Mouse (Mus musculus) heart, adult 2 months (tissue): ENCODE measurements at regions not wholly inside any gene's neighbourhood (a gene's known extent, or its start where the extent isn't known, plus 50 kb on each side); places are given as distances from the start of the nearest gene placed in this dataset.

Experiments used
- DNase-seq, 2 experiments: peaks; one replicate each; pipeline ENCODE4 v3.0.0; 2021
- H3K27ac ChIP-seq: fragments of 200-600 bp; 2 replicates; pipeline ENCODE4 v1.8.1; 2022
- H3K27me3 ChIP-seq: fragments of 200-500 bp; 2 replicates; pipeline ENCODE4 v1.6.1; 2012; ENCODE audit warnings: mild to moderate bottlenecking, low read length, inconsistent platforms, mixed read lengths; ENCODE audit not compliant: control insufficient read depth, insufficient read depth
- H3K36me3 ChIP-seq: fragments of 200-500 bp; 2 replicates; pipeline ENCODE4 v1.6.1; 2012; ENCODE audit warnings: low read length, inconsistent platforms; ENCODE audit not compliant: control insufficient read depth, insufficient read depth
- H3K4me1 ChIP-seq: fragments of 200-500 bp; 2 replicates; pipeline ENCODE4 v1.6.1; 2011; ENCODE audit warnings: low read length; ENCODE audit not compliant: control insufficient read depth, insufficient read depth
- H3K4me3 ChIP-seq: fragments of 200-600 bp; 2 replicates; pipeline ENCODE4 v1.8.1; 2022
- H3K79me2 ChIP-seq: fragments of 200-500 bp; replicated peaks from 2 replicates; pipeline ENCODE4 v1.6.1; 2012; ENCODE audit warnings: mild to moderate bottlenecking, inconsistent platforms, low read length, moderate library complexity, mixed read lengths; ENCODE audit not compliant: control insufficient read depth, insufficient read depth
- H3K9ac ChIP-seq: fragments of 200-500 bp; 2 replicates; pipeline ENCODE4 v1.6.1; 2012; ENCODE audit warnings: low read depth, mild to moderate bottlenecking, control low read depth, inconsistent platforms, low read length, mixed read lengths
- CTCF ChIP-seq: fragments of 200-600 bp; IDR thresholded peaks from 2 replicates; pipeline ENCODE4 v1.8.1; 2022; ENCODE audit warnings: antibody characterized with exemption, mild to moderate bottlenecking, moderate library complexity
- EP300 ChIP-seq: fragments of 200-500 bp; IDR thresholded peaks from 2 replicates; pipeline ENCODE4 v1.6.1; 2011; ENCODE audit warnings: low read depth, low read length, control low read depth; ENCODE audit not compliant: insufficient read depth
- POLR2A ChIP-seq: fragments of 200-500 bp; IDR thresholded peaks from 2 replicates; pipeline ENCODE4 v1.6.1; 2011; ENCODE audit warnings: mild to moderate bottlenecking, low read depth, low read length, control low read depth; ENCODE audit not compliant: insufficient read depth
- WGBS: fragments of 180-500 bp; shearing (Covaris S2); methylation state at CpG from one replicate; pipeline ENCODE4 v1.1.7; 2018; 5-methylcytosine and 5-hydroxymethylcytosine counted together
- intact Hi-C: fragments of 180-260 bp; cut with DNase I; formaldehyde crosslinking; loops from one replicate; pipeline ENCODE4 v1.15.1; 2025

DNA sequence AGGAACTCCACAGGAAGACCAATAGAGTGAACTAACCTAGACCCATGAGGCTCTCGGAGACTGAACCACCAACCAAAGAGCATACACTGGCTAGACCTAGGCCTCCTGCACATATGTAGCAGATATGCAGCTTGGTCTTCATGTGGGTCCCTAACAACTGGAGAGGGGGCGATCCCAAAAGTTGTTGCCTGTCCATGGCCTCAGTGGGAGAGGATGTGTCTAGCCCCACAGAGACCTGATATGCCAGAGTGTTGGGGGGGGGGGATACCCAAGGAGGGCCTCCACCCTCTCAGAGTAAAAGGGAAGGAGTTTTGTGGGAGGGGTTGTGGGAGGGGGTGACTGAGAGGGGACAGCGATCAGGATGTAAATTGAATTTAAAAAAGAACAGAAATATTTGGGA is 108.9 kb upstream of the Pmfbp1 start:
- no peaks in the 10 kb centered on the region for H3K79me2 ChIP-seq
- no peak overlapping the region for H3K4me3 ChIP-seq
- no peak overlapping the region for H3K27ac ChIP-seq
- 92% methylated on average over 3 of the region's 3 CpGs for WGBS
- H3K9ac ChIP-seq: no peak overlapping the region
- H3K27me3 ChIP-seq: no peaks in the 10 kb centered on the region
- H3K4me1 ChIP-seq: no peaks in the 10 kb centered on the region
- H3K36me3 ChIP-seq: no peaks in the 10 kb centered on the region
- DNase-seq: no peak
- TF ChIP-seq CTCF (no peak), POLR2A (no peak), EP300 (no peak)
- intact Hi-C loops: no loop called here

DNA sequence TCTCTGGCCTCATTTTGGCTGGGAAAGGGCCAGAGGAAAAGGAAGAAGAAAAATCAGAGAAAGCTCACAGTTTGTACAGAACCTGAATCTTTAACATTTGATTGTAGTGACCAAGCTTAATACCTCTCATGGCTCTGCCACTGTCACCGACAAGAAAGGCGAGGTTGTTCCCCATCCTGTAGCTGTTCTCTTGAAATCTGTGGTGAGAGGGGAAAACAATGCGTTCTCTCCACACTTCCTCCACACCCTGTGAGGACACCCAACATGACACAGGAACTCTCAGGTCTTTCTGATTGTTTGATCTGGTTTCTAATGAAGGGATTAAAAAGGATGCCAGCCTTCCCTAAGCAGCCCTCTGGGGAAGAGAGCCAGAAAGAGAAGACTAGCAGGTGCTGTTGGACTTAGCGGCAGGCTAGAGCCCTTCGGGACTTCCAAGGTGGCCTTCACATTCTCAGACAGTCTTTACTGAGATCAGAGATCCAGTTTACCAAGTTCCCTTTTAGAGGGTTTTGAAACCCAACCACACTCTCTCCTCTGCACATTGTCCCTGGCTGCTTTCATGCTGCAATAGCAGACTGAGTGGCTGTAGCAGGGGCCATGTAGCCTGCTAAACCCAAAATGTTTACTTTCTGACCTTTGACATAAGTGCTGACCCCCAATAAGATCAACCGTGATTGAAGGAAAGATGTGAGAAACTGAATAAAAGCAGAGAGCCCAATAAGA is 98.5 kb upstream of the Pmfbp1 start:
- Histone ChIP-seq H3K9ac (no peak overlapping the region), H3K27ac (no peak overlapping the region), H3K27me3 (no peaks in the 10 kb centered on the region), H3K4me3 (no peak overlapping the region), H3K36me3 (no peaks in the 10 kb centered on the region), H3K79me2 (no peaks in the 10 kb centered on the region), H3K4me1 (no peaks in the 10 kb centered on the region)
- 69% methylated on average over 6 of the region's 6 CpGs for WGBS
- no peak for TF ChIP-seq CTCF
- no peak for TF ChIP-seq POLR2A
- no peak for TF ChIP-seq EP300
- intact Hi-C loops: no loop called here
- no peak for DNase-seq

DNA sequence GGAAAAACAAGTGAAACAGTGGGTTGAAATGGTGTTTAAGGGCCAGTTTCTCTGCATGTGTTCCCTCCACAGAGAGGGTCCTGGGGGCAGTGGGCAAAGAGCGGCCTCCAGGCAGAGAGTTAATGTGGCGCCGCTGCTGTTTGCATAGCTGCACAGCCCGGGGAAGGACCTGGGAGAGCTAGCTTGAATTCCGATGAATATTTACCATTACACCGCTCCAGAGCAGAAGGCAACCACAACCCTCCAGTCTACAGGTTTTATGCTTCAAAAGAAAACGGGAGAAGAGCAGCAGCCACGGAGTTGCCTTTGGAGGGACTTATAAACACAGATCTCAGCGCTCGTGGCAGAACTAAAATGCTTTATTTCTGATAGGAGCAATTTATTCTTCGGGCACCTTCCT is 94.2 kb upstream of the Pmfbp1 start:
- DNase-seq: no peak
- H3K27ac ChIP-seq: no peak overlapping the region
- TF ChIP-seq POLR2A (no peak), CTCF (no peak), EP300 (no peak)
- no peak overlapping the region for H3K4me3 ChIP-seq
- no peaks in the 10 kb centered on the region for H3K79me2 ChIP-seq
- H3K9ac ChIP-seq: no peak overlapping the region
- 76% methylated on average over 11 of the region's 11 CpGs for WGBS
- intact Hi-C loops: no loop called here
- no peaks in the 10 kb centered on the region for H3K4me1 ChIP-seq
- no peaks in the 10 kb centered on the region for H3K36me3 ChIP-seq
- no peaks in the 10 kb centered on the region for H3K27me3 ChIP-seq

DNA sequence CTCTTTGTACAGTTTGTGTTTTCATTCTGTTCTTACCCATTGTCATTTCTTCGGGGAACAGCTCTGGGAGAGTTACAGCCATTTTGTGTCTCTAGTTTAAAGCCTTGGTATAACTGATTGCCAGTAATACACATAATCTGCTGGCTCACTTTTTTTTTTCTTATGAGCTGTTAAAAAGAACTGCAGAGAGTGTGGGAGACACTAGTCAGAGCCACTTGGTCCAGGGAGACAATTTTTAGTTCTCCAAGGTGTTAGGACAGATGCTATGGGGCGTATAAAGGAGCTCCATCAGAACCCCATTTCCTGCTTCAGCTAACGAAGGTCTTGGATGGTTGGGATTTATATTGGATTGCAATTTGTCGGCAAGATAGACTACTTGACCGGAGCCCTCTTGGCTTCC is 93.6 kb upstream of the Pmfbp1 start:
- Histone ChIP-seq H3K27me3 (no peaks in the 10 kb centered on the region), H3K4me3 (no peak overlapping the region), H3K36me3 (no peaks in the 10 kb centered on the region), H3K9ac (no peak overlapping the region), H3K79me2 (no peaks in the 10 kb centered on the region), H3K27ac (no peak overlapping the region), H3K4me1 (no peaks in the 10 kb centered on the region)
- no peak for DNase-seq
- 89% methylated on average over 5 of the region's 5 CpGs for WGBS
- intact Hi-C loops: no loop called here
- TF ChIP-seq EP300: no peak
- TF ChIP-seq CTCF: no peak
- no peak for TF ChIP-seq POLR2A

DNA sequence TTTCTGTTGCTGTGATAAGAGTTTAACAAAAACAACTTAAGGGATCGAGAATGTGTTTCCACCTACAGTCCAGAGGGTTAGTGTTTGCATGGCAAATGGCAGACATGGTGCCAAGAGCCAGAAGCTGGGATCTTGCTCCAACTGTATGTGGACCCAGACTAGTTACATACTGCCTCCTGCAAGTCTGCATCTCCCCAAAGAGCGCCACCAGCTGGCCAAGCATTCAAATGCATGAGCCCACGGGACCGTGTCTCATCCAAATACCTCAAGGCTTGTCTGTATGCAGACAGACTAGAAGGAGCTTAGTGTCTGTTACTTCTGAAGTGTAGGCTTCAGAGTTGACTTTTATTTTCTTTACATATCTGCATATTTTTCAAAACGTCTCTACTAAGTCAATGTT is 85.9 kb upstream of the Pmfbp1 start:
- Histone ChIP-seq H3K79me2 (no peaks in the 10 kb centered on the region), H3K36me3 (no peaks in the 10 kb centered on the region), H3K4me3 (no peak overlapping the region), H3K27me3 (no peaks in the 10 kb centered on the region), H3K9ac (no peak overlapping the region), H3K27ac (no peak overlapping the region), H3K4me1 (no peaks in the 10 kb centered on the region)
- intact Hi-C loops: no loop called here
- 57% methylated on average over 5 of the region's 5 CpGs for WGBS
- no peak for DNase-seq
- no peak for TF ChIP-seq CTCF
- TF ChIP-seq POLR2A: no peak
- no peak for TF ChIP-seq EP300

DNA sequence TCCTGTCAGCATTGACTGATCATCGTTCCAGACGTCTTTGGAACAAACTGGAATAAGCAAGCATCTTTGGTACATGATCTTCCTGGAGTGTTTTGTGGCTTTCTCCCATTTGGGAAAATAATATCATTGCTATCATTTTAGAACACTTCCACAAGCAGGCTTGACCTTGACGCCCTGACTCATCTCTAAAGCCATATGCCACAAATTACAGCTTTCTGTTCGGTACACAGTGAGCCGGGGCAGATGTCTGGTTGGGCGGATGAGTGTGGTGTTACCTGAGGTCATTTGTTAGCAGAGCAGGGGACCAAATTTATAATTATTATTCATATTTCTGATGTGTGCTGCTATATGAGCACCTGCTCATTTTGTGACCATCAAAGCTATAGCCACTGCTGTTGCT is 83.3 kb upstream of the Pmfbp1 start:
- Histone ChIP-seq H3K27me3 (no peaks in the 10 kb centered on the region), H3K79me2 (no peaks in the 10 kb centered on the region), H3K27ac (no peak overlapping the region), H3K36me3 (no peaks in the 10 kb centered on the region), H3K4me3 (no peak overlapping the region), H3K9ac (no peak overlapping the region), H3K4me1 (no peaks in the 10 kb centered on the region)
- WGBS: 71% methylated on average over 6 of the region's 6 CpGs
- no peak for DNase-seq
- TF ChIP-seq EP300 (no peak), POLR2A (no peak), CTCF (no peak)
- intact Hi-C loops: no loop called here
